Mouse (Mus musculus) heart, postnatal 14 days (tissue): Measurements from ENCODE around the gene Hbs1l. TPM values are rescaled to one million over a fixed set of nuclear protein-coding genes. Genes with fewer than 3 reads are reported as not detected.

Experiments used
- DNase-seq, 2 experiments: peaks; one replicate each; pipeline ENCODE4 v3.0.0; 2021 to 2022
- intact Hi-C: fragments of 180-260 bp; cut with DNase I; formaldehyde crosslinking; loops from one replicate; pipeline ENCODE4 v1.15.1; 2025
- total RNA-seq, 2 experiments: library from RNA; stranded (reverse); gene quantifications; 2 replicates each; pipeline ENCODE4 v1.2.3; 2021

The Hbs1l gene
- total RNA-seq, 2 experiments from 2014 or later, result 63.3 to 64.1 TPM

- DNase-seq, result no peak
- intact Hi-C loops, result no loop called here
Measured at GRCm38 (mm10) chr10:21353890-21354289, 58.1 kb downstream of the Hbs1l start.

GRCm38 (mm10) chr10:21354506-21354905 lies 58.7 kb downstream of the Hbs1l start:
- DNase-seq, result no peak
- intact Hi-C loops, result no loop called here

GRCm38 (mm10) chr10:21357986-21358385 lies 62.2 kb downstream of the Hbs1l start:
- intact Hi-C loops, result no loop called here
- no peak for DNase-seq

GRCm38 (mm10) chr10:21359086-21359485 lies 63.3 kb downstream of the Hbs1l start:
- intact Hi-C loops, result no loop called here

GRCm38 (mm10) chr10:21361871-21362270 lies 66.1 kb downstream of the Hbs1l start:
- DNase-seq, result no peak
- intact Hi-C loops, result no loop called here

More at GRCm38 (mm10) chr10:21359086-21359485, 63.3 kb downstream of the Hbs1l start:
- DNase-seq, result no peak

GRCm38 (mm10) chr10:21363297-21363696 lies 67.5 kb downstream of the Hbs1l start:
- no peak for DNase-seq
- intact Hi-C loops, result no loop called here

- no peak for DNase-seq
- intact Hi-C loops, result no loop called here
Measured at GRCm38 (mm10) chr10:21364946-21365345, 69.2 kb downstream of the Hbs1l start.

- no peak for DNase-seq
- intact Hi-C loops, result no loop called here
Measured at GRCm38 (mm10) chr10:21365897-21366296, 70.1 kb downstream of the Hbs1l start.

GRCm38 (mm10) chr10:21366471-21366870 lies 70.7 kb downstream of the Hbs1l start:
- intact Hi-C loops, result no loop called here

GRCm38 (mm10) chr10:21367481-21367880 lies 71.7 kb downstream of the Hbs1l start:
- no peak for DNase-seq
- intact Hi-C loops, result no loop called here

More at GRCm38 (mm10) chr10:21366471-21366870, 70.7 kb downstream of the Hbs1l start:
- DNase-seq, result no peak

- no peak for DNase-seq
- intact Hi-C loops, result no loop called here
Measured at GRCm38 (mm10) chr10:21369586-21369985, 73.8 kb downstream of the Hbs1l start.

GRCm38 (mm10) chr10:21372271-21372670 lies 76.5 kb downstream of the Hbs1l start:
- DNase-seq, result no peak

GRCm38 (mm10) chr10:21376682-21377473 lies 81.1 kb downstream of the Hbs1l start, which contains the start of gene Aldh8a1:
TSS of gene Aldh8a1 (plus strand) at chr10:21377291.
- DNase-seq, result no peak
- intact Hi-C loops, result no loop called here

More at GRCm38 (mm10) chr10:21372271-21372670, 76.5 kb downstream of the Hbs1l start:
- intact Hi-C loops, result no loop called here

- intact Hi-C loops, result no loop called here
- DNase-seq, result peak in 1 of 2 experiments; percentile 30
Measured at GRCm38 (mm10) chr10:21378196-21378944, 82.6 kb downstream of the Hbs1l start.

GRCm38 (mm10) chr10:21382914-21383313 lies 87.1 kb downstream of the Hbs1l start:
- peak in 1 of 2 experiments; percentile 47 for DNase-seq
- intact Hi-C loops, result loop anchor here (1.0 to 10.0 kb wide), 4 partner anchors 82 to 779 kb away; partner anchors contain the start of gene 1700020N01Rik

GRCm38 (mm10) chr10:21385111-21385663 lies 89.4 kb downstream of the Hbs1l start:
- DNase-seq, result no peak
- intact Hi-C loops, result loop anchor here (10.0 kb wide), 1 partner anchor 210 kb away; the partner anchor contains the start of gene 1700020N01Rik

GRCm38 (mm10) chr10:21389075-21389474 lies 93.3 kb downstream of the Hbs1l start:
- intact Hi-C loops, result loop anchor here (10.0 kb wide), 1 partner anchor 206 kb away; the partner anchor contains the start of gene 1700020N01Rik

GRCm38 (mm10) chr10:21390440-21390839 lies 94.7 kb downstream of the Hbs1l start:
- intact Hi-C loops, result no loop called here

More at GRCm38 (mm10) chr10:21389075-21389474, 93.3 kb downstream of the Hbs1l start:
- DNase-seq, result no peak

GRCm38 (mm10) chr10:21391286-21391685 lies 95.5 kb downstream of the Hbs1l start:
- intact Hi-C loops, result no loop called here
- DNase-seq, result no peak

More at GRCm38 (mm10) chr10:21390440-21390839, 94.7 kb downstream of the Hbs1l start:
- DNase-seq, result no peak

- intact Hi-C loops, result no loop called here
- DNase-seq, result no peak
Measured at GRCm38 (mm10) chr10:21393390-21393789, 97.6 kb downstream of the Hbs1l start.
